Mouse (Mus musculus) testis, adult 10 weeks (tissue): ENCODE results near the gene Rpl23. TPM values are rescaled to one million over a fixed set of nuclear protein-coding genes. Genes with fewer than 3 reads are reported as not detected.

Source experiments
- polyA plus RNA-seq: library from polyadenylated mRNA; stranded (reverse); fragments of 350-450 nt; fragmentation: Illumina TruSeq; extraction: RNeasy Lipid Tissue Mini Kit (QIAGEN cat#74804); gene quantifications from one replicate; pipeline ENCODE4 v1.2.3, GENCODE M21; 2014; ENCODE audit warnings: low read depth, low replicate concordance

Rpl23 gene
- polyA plus RNA-seq = 677 TPM

DNA sequence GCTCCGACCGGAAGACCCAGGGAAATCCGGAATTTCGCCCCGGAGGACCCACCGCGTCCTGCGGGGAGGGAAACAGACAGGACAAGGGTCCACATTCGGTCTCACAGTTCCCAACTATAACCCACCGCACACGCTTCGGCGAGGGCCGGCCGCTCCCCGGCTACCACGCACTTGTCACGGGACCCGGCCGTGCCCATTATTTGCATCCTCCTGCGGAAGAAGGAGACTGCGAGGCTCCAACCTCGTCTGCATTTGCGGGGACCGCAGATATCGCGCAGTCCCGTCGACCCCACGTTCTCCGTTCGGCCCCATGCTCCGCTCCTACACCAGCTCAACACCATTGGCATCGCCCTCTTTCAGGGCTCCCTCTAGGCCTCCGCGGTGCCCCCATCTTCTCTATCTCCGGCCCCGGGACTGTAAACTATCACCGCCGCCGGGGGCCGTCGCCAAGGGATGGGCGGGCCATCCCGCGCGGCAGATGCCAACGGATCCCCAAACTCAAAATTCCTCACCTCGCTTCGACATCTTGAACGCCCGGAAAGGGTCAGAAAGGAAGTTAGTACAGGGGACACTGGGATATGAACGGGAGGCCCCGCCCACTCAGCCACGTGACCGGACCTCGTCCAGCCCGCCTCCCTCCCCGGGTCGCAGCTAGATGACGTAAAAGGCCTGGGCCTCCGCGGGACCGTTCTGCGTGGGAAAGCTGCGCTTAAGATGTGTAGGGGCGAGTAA, at the start of gene Rpl23:
Gene Rpl23, minus strand, starts transcription at position 606 of the 732 bp plus-strand sequence.

GRCm38 (mm10) chr11:97798782-97799145, 16.5 kb upstream of the Rpl23 start, which contains the start of gene Lasp1:
TSS of gene Lasp1 (plus strand) at chr11:97799000.

GRCm38 (mm10) chr11:97775808-97776496, 6.3 kb downstream of the Rpl23 start, which contains the start of gene 1700001P01Rik:
TSS of gene 1700001P01Rik (minus strand) at chr11:97775918.

GRCm38 (mm10) chr11:97766154-97766881, 15.9 kb downstream of the Rpl23 start, which contains the start of gene Cwc25:
TSS of gene Cwc25 (minus strand) at chr11:97766556.

DNA sequence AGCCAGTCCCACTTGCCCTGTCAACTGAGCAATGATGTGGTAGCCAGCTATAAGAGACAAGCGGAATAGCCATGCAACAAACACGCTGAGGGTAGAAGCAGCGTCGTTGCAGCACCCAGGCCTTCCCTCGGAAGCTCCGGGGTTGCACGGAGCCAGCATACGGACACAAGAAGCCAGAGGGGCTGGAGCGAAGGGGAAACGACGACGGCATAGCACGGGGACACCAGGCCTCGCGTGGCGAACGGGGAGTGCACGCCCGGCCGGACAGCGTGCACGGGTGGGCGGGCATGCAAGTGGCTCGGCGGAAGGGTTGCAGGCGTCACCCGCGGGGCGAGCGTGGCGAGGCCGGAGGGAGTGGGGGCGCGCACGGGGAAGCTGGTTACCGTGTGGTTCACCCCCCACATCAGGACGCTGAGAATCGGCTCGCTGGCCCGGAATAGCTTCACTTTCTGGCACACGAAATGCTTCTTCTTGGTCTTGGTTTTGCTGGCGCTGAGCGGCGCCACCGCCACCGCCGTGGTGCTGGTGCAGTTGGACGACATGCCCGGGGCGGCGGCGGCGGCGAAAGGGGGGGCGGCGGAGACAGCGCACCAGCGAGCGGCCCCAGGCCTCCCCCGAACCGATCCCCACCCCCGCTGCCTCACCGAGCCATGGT, 38.0 kb downstream of the Rpl23 start, which contains the start of gene Pip4k2b:
Gene Pip4k2b, minus strand, starts transcription at position 642 of the 655 bp plus-strand sequence.

Other genes with a start within 250 kb of the Rpl23 start
- gene Srcin1, start 206.3 kb downstream of the Rpl23 start, polyA plus RNA-seq = 0.73 TPM
- gene Epop, start 152.7 kb downstream of the Rpl23 start, polyA plus RNA-seq = not detected
- gene Mllt6, start 119.0 kb downstream of the Rpl23 start, polyA plus RNA-seq = 2.0 TPM
- 2.2 TPM for gene Cisd3, start 96.6 kb downstream of the Rpl23 start, polyA plus RNA-seq
- 0.76 TPM for gene Pcgf2, start 81.9 kb downstream of the Rpl23 start, polyA plus RNA-seq
- gene Psmb3, start 79.0 kb downstream of the Rpl23 start, polyA plus RNA-seq = 7.3 TPM
- 1.6 TPM for gene Pip4k2b, start 37.7 kb downstream of the Rpl23 start, polyA plus RNA-seq
- gene Cwc25, start 15.9 kb downstream of the Rpl23 start, polyA plus RNA-seq = 8.3 TPM
- gene 1700001P01Rik, start 6.5 kb downstream of the Rpl23 start, polyA plus RNA-seq = 13.8 TPM
- 8.6 TPM for gene Lasp1, start 16.6 kb upstream of the Rpl23 start, polyA plus RNA-seq
- gene B230217C12Rik, start 58.3 kb upstream of the Rpl23 start, polyA plus RNA-seq = 3.0 TPM
- 34.0 TPM for gene Fbxo47, start 101.7 kb upstream of the Rpl23 start, polyA plus RNA-seq
- gene Plxdc1, start 204.0 kb upstream of the Rpl23 start, polyA plus RNA-seq = 2.4 TPM
- 0.27 TPM for gene Arl5c, start 213.7 kb upstream of the Rpl23 start, polyA plus RNA-seq
- gene Cacnb1, start 240.6 kb upstream of the Rpl23 start, polyA plus RNA-seq = 2.3 TPM
- 55.1 TPM for gene Rpl19, start 244.3 kb upstream of the Rpl23 start, polyA plus RNA-seq